Mouse (Mus musculus): ENCODE data around the gene Brsk2.

The Brsk2 gene

GRCm38 (mm10) chr7:141955565-141956173 is 6.1 kb downstream of the Brsk2 start:
- no peak for DNase-seq (ENCODE audit: low spot score in 2 of 2)

GRCm38 (mm10) chr7:141956174-141956566 is 6.6 kb downstream of the Brsk2 start:
- DNase-seq (ENCODE audit: low spot score in 2 of 2), result no peak

- DNase-seq (ENCODE audit: low spot score in 2 of 2), result no peak
Observed at GRCm38 (mm10) chr7:141957524-141958051, 8.0 kb downstream of the Brsk2 start.

GRCm38 (mm10) chr7:141958211-141958610 is 8.7 kb downstream of the Brsk2 start:
- DNase-seq (ENCODE audit: low spot score in 2 of 2), result no peak

- DNase-seq (ENCODE audit: low spot score in 2 of 2), result no peak
Observed at GRCm38 (mm10) chr7:141959133-141959532, 9.6 kb downstream of the Brsk2 start.

- DNase-seq (ENCODE audit: low spot score in 2 of 2), result no peak
Observed at GRCm38 (mm10) chr7:141960926-141961325, 11.4 kb downstream of the Brsk2 start.

GRCm38 (mm10) chr7:141961491-141961890 is 11.9 kb downstream of the Brsk2 start:
- no peak for DNase-seq (ENCODE audit: low spot score in 2 of 2)

GRCm38 (mm10) chr7:141962521-141962920 is 13.0 kb downstream of the Brsk2 start:
- no peak for DNase-seq (ENCODE audit: low spot score in 2 of 2)

GRCm38 (mm10) chr7:141966281-141966680 is 16.7 kb downstream of the Brsk2 start:
- DNase-seq (ENCODE audit: low spot score in 2 of 2), result no peak

- peak; percentile 42 to 52 for DNase-seq (ENCODE audit: low spot score in 2 of 2)
Observed at GRCm38 (mm10) chr7:141972831-141973619, 23.5 kb downstream of the Brsk2 start.

- DNase-seq (ENCODE audit: low spot score in 2 of 2), result no peak
Observed at GRCm38 (mm10) chr7:141978003-141978402, 28.5 kb downstream of the Brsk2 start.

GRCm38 (mm10) chr7:141979247-141979646 is 29.7 kb downstream of the Brsk2 start:
- no peak for DNase-seq (ENCODE audit: low spot score in 2 of 2)

GRCm38 (mm10) chr7:141981237-141981636 is 31.7 kb downstream of the Brsk2 start:
- no peak for DNase-seq (ENCODE audit: low spot score in 2 of 2)

GRCm38 (mm10) chr7:141988314-141988806 is 38.8 kb downstream of the Brsk2 start:
- DNase-seq (ENCODE audit: low spot score in 2 of 2), result no peak

GRCm38 (mm10) chr7:141991183-141991582 is 41.6 kb downstream of the Brsk2 start:
- no peak for DNase-seq (ENCODE audit: low spot score in 2 of 2)

- DNase-seq (ENCODE audit: low spot score in 2 of 2), result no peak
Observed at GRCm38 (mm10) chr7:141994121-141994520, 44.6 kb downstream of the Brsk2 start.

GRCm38 (mm10) chr7:142000661-142001060 is 51.1 kb downstream of the Brsk2 start:
- no peak for DNase-seq (ENCODE audit: low spot score in 2 of 2)

- DNase-seq (ENCODE audit: low spot score in 2 of 2), result no peak
Observed at GRCm38 (mm10) chr7:142001597-142002340, 52.2 kb downstream of the Brsk2 start.

GRCm38 (mm10) chr7:142016562-142016961 is 67.0 kb downstream of the Brsk2 start:
- DNase-seq (ENCODE audit: low spot score in 2 of 2), result peak in 1 of 2 experiments; percentile 33

GRCm38 (mm10) chr7:142019699-142020098 is 70.1 kb downstream of the Brsk2 start:
- no peak for DNase-seq (ENCODE audit: low spot score in 2 of 2)

GRCm38 (mm10) chr7:142020827-142021226 is 71.3 kb downstream of the Brsk2 start:
- no peak for DNase-seq (ENCODE audit: low spot score in 2 of 2)

- DNase-seq (ENCODE audit: low spot score in 2 of 2), result no peak
Observed at GRCm38 (mm10) chr7:142025196-142025595, 75.6 kb downstream of the Brsk2 start.

Measured in thymus, postnatal 10 days (tissue).